Mouse (Mus musculus) megakaryocyte, embryonic 14.5 days (primary cell): ENCODE data around the gene Dis3l2.

ENCODE experiments used
- FLI1 ChIP-seq: IDR thresholded peaks from 2 replicates; pipeline ENCODE4 v1.6.1; 2012; ENCODE audit warnings: low read length, inconsistent platforms, mixed read lengths
- GATA1 ChIP-seq: IDR thresholded peaks from 3 replicates; pipeline ENCODE4 v1.6.1; 2012; ENCODE audit warnings: mixed read lengths, low read length, inconsistent platforms, borderline replicate concordance

DNA sequence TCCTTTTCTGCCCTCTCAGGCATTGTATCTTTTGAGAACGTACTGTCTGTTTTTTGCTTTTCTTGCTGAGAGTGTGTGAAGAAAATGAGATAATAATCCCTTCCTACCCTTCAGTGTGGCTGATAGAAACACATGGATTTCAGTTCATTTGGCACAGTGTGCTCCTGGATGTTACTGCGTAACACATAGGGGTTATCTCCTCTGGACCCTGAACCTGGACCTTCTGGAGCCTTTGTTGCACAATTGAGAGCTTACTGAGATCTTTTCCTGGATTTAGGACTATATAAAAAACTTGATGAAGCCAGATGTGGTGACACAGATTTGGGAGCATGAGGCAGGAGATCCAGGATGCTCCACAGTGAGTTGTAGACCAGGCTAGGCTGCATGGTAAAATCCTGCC lies 175.9 kb downstream of the Dis3l2 start:
- TF ChIP-seq GATA1 (no peak), FLI1 (no peak)
